Mouse (Mus musculus): ENCODE results near the gene Thy1.

The Thy1 gene

GRCm38 (mm10) chr9:44033957-44034727, 9.0 kb upstream of the Thy1 start:
- no peak for DNase-seq (ENCODE audit: low read depth, low spot score)

GRCm38 (mm10) chr9:44037106-44037505, 6.1 kb upstream of the Thy1 start:
- no peak for DNase-seq (ENCODE audit: low read depth, low spot score)

GRCm38 (mm10) chr9:44041511-44042395, 1.4 kb upstream of the Thy1 start:
- DNase-seq (ENCODE audit: low read depth, low spot score), result no peak

DNA sequence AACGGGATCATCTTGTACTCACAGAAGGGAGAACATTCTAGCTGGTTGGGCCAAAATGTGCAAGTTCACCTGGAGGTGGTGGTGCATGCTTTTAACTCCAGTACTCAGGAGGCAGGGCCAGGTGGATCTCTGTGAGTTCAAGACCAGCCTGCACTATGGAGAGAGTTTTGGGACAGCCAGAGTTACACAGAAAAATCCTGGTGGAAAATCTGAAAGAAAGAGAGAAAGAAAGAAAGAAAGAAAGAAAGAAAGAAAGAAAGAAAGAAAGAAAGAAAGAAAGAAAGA, 846 bp upstream of the Thy1 start:
- DNase-seq (ENCODE audit: low read depth, low spot score), result no peak

GRCm38 (mm10) chr9:44043708-44044425, 683 bp downstream of the Thy1 start:
- DNase-seq (ENCODE audit: low read depth, low spot score), result no peak

DNA sequence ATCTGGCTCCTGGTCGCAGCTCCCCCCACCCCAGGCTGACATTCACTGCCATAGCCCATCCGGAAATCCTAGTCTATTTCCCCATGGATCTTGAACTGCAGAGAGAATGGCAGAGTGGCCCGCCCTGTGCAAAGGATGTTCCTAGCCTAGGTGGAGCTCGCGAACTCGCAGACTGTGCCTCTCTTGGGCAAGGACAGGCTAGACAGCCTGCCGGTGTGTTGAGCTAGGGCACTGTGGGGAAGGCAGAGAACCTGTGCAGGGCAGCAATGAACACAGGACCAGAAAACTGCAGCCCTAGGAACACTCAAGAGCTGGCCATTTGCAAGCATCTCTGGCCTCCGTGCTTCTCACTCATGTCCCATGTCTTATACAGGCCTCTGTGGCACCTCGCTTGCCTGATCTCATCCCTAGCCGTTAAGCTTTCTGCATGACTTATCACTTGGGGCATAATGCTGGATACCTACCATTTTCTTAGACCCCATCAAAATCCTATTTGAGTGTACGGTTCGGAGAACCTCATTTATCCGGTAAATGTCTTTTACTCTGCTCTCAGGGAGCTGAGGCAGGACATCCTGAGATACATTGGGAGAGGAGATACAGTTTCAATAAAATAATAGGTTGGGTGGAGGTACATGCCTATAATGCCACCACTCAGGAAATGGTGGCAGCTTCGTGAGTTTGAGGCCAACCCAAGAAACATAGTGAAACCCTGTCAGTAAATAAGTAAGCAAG, 1.4 kb downstream of the Thy1 start:
- no peak for DNase-seq (ENCODE audit: low read depth, low spot score)

DNA sequence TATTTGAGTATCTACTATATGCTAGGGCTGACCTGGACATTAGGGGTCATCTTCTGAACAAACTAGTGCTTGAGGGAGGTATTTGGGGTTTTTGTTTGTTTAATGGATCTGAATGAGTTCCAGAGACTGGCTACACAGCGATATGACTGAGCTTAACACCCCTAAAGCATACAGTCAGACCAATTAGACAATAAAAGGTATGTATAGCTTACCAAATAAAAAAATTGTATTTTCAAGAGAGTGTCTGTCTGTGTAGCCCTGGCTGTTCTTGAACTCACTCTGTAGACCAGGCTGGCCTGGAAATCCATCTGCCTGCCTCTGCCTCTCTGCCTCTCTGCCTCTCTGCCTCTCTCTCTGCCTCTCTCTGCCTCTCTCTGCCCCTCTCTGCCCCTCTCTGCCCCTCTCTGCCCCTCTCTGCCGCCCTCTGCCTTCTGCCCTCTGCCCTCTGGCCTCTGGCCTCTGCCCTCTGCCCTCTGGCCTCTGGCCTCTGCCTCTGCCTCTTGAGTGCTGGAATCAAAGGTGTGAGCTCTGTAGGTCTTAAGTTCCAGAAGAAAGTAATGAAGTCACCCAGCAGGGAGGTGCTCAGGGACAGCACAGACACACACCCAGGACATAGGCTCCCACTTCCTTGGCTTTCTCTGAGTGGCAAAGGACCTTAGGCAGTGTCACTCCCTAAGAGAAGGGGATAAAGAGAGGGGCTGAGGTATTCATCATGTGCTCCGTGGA, 2.1 kb downstream of the Thy1 start:
- DNase-seq (ENCODE audit: low read depth, low spot score), result no peak

DNA sequence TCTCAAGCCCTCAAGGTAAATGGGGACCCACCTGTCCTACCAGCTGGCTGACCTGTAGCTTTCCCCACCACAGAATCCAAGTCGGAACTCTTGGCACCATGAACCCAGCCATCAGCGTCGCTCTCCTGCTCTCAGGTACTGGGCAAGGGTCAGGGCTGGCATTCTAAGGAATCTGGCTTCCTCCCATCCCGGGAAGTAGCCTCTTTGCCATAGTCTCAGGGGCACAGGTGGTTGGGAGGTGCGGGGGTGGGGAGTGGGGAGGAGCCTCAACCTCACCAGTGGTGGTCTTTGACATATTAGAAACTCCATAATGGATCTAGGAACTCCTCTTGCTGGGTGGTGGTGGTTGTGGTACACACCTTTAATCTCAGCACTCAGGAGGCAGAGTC, 2.7 kb downstream of the Thy1 start:
- DNase-seq (ENCODE audit: low read depth, low spot score), result no peak

DNA sequence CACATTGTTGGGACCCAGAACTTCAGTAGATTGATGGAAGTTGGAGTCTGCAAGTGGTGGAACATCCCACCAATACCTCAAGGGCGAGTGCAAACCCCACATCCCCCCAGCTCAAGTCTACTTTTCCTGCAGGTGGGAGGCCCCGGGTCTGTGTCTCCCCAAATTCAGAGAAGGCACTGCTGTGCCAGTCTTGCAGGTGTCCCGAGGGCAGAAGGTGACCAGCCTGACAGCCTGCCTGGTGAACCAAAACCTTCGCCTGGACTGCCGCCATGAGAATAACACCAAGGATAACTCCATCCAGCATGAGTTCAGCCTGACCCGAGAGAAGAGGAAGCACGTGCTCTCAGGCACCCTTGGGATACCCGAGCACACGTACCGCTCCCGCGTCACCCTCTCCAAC, 3.2 kb downstream of the Thy1 start:
- DNase-seq (ENCODE audit: low read depth, low spot score), result no peak

- DNase-seq (ENCODE audit: low read depth, low spot score), result no peak
Measured at GRCm38 (mm10) chr9:44047071-44047470, 3.9 kb downstream of the Thy1 start.

- DNase-seq (ENCODE audit: low read depth, low spot score), result no peak
Measured at GRCm38 (mm10) chr9:44047571-44048490, 4.6 kb downstream of the Thy1 start.

GRCm38 (mm10) chr9:44048541-44049380, 5.6 kb downstream of the Thy1 start:
- DNase-seq (ENCODE audit: low read depth, low spot score), result no peak

DNA sequence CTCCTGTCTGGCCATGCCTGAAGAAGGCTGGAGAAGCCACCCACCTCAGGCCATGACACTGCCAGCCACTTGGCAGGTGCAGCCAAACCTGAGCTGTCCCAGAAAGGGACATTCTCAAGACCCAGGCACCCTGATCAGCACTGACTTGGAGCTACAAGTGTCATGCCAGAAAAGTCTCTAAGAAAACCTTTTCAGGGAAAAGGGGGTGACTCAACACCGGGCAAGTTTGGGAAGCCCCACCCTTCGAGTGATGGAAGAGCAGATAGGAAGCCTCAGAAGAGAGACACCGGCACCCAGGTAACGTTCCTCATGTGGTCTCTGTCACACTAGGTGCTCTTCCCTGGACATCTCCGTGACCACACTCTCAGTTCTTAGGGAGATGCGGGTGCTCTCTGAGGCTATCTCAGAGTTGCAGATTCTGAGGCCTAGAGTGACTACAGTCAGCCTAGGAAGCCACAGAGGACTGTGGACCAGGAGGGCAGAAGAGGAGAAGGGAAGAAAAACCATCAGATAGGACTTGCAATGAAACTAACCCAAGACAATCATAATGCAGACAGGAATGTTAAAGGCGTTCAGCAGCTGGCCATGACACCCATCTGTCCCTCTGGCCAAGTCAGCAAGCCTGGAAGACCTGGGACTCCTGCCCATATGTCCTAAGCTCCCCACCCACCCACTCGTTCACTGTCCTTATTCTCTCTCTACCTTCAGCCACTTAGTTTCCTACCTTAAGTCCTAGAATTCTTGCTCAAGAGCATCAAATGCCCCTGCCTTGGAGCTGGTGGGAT, 6.4 kb downstream of the Thy1 start:
- no peak for DNase-seq (ENCODE audit: low read depth, low spot score)

DNA sequence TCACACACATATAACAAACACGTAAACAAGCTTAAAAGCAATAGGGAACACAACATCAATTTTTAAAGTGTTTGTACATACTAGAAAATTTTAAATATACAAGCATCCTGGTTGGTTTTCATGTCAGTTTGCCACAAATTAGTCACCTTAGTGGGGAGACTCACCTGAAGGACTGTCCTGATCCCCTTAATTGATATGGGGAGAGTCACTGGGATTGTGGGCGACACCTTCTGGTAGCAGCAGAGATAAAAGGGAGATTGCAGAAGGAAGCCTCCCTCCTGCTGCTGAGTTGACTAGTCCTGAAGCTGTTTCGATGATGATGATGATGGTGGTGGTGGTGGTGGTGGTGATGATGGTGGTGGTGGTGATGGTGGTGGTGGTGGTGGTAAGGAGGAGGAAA, 9.7 kb downstream of the Thy1 start:
- no peak for DNase-seq (ENCODE audit: low read depth, low spot score)

GRCm38 (mm10) chr9:44053936-44054335, 10.8 kb downstream of the Thy1 start:
- DNase-seq (ENCODE audit: low read depth, low spot score), result no peak

DNA sequence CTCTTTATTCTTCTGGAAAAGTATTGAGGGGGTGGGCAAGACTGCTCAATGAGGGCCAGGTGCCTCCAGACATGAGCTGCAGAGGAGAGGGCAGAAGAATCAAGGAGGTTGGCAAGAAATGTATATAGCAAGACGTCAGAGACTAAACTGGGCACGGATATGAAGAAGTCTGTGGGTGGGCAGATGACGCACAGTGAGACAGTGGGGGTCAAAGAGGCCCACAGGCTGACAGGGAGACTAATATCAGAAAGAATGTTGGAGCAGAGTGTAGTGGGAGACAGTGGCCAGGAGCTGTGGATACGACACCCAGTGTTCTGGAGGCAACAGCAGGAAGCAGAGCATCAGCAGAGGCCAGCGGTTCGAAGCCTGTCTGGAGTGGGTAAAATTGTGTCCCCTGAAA, 15.4 kb downstream of the Thy1 start:
- no peak for DNase-seq (ENCODE audit: low read depth, low spot score)

GRCm38 (mm10) chr9:44065177-44065576, 22.0 kb downstream of the Thy1 start:
- DNase-seq (ENCODE audit: low read depth, low spot score), result no peak

- peak; percentile 96 for DNase-seq (ENCODE audit: low read depth, low spot score)
Measured at GRCm38 (mm10) chr9:44066785-44067225, 23.6 kb downstream of the Thy1 start, which contains the start of gene Usp2. TSS of gene Usp2 (plus strand) at chr9:44067021.
